Mouse (Mus musculus) E14TG2a.4 (cell line): ENCODE data around the gene P3h2.

Experiments
- H3K27me3 ChIP-seq: 2 replicates; pipeline ENCODE4 v1.6.1; 2014; ENCODE audit warnings: low read length, control low read depth; ENCODE audit not compliant: insufficient read depth
- H3K36me3 ChIP-seq: 2 replicates; pipeline ENCODE4 v1.6.1; 2014; ENCODE audit warnings: low read length, control low read depth; ENCODE audit not compliant: insufficient read depth
- H3K4me1 ChIP-seq: replicated peaks from 2 replicates; pipeline ENCODE4 v1.6.1; 2014; ENCODE audit warnings: low read depth, low read length, control low read depth
- H3K4me3 ChIP-seq: replicated peaks from 2 replicates; pipeline ENCODE4 v1.5.1; 2014; ENCODE audit warnings: mild to moderate bottlenecking, low read length
- H3K9me3 ChIP-seq: 2 replicates; pipeline ENCODE4 v1.6.1; 2014; ENCODE audit warnings: low read length, control low read depth
- CTCF ChIP-seq: conservative IDR thresholded peaks from 2 replicates; pipeline ENCODE4 v1.5.1; 2014; ENCODE audit warnings: low read length
- NANOG ChIP-seq: IDR thresholded peaks from 2 replicates; pipeline ENCODE4 v1.6.1; 2014; ENCODE audit warnings: borderline replicate concordance, low read length, mixed read lengths
- POU5F1 ChIP-seq: IDR thresholded peaks from 2 replicates; pipeline ENCODE4 v1.6.1; 2014; ENCODE audit warnings: low read length, borderline replicate concordance

P3h2 gene

DNA sequence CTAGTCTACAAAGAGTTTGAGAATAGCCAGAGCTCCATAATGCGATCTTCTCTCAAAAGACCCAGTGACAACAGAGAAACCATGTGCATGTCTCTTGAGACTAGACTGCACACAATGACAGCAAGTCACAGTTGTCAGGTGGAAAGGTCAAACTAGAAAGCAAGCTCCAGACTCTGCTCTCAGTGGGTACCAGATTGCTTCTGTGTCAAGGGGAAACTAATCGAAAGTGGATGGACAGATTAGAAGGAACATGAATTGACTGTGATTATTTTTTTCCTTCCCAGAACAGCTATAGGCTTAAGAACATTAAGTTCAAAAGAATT is 27.5 kb downstream of the P3h2 start:
- H3K4me3 ChIP-seq = no peak overlapping the region
- no peaks in the 10 kb centered on the region for H3K27me3 ChIP-seq
- H3K4me1 ChIP-seq = no peaks in the 10 kb centered on the region
- H3K9me3 ChIP-seq = no peaks in the 10 kb centered on the region
- no peaks in the 10 kb centered on the region for H3K36me3 ChIP-seq
- no peak for TF ChIP-seq NANOG
- TF ChIP-seq POU5F1 = no peak
- TF ChIP-seq CTCF = no peak

DNA sequence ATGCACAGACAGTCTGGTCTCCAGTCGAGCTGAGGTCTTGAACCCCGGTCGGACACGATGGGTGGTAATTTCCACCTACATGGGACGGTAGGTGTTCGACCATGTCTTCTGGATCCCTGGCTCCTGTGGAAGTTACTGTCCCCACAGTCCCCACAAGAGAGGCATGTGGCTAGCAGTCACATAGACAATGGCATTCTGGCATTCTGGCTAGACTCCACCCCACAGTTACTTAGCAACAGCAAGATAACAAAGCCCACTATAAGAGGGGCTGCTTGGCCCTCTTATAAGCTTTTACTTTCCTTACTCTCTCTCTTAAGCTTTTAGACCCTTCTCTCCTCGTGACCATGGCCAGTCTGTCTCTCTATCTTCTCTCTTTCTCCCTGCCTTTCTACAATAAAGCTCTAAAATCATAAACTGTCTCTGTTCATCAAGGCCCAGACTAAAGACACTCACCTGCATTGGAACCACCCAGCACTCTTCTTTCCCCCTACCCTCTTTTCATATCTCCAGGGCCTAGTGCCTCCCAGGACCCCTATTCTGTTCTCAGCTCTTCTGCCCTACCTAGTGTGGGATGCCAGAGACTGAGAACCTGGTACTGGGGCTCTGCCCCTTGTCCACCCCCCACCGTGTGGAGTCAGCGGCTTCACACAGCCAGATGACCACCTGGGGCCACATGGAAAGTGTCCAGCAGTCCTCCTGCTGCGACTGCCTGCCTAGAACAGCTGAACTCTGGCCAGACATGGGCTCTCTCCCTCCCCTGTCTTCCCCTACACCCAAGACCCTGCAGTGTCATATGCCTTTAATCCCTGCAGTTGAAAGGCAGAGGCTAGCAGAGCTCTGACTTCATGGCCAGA is 28.1 kb downstream of the P3h2 start:
- no peaks in the 10 kb centered on the region for H3K4me1 ChIP-seq
- H3K36me3 ChIP-seq = no peaks in the 10 kb centered on the region
- no peak overlapping the region for H3K4me3 ChIP-seq
- H3K9me3 ChIP-seq = no peaks in the 10 kb centered on the region
- TF ChIP-seq POU5F1 (no peak), NANOG (no peak), CTCF (no peak)
- H3K27me3 ChIP-seq = no peaks in the 10 kb centered on the region

DNA sequence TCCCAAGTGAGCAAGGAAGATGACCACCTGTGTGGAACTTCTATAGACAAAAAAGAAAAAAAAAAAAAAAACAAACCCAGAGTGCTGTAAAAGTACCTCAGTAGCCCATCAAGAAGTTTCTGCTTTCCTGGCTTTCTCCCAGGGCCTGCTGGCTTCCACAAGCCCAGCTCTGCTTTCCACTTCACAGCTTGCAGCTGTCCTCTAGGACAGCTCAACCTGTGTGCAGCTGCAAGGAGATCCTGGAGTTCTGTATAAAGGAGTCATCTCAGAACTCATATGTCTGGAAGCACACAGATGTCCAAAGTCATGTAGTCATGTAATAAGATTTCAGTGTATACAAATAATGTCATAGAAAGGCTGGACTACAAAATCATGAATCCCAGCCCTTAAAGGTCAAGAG is 30.5 kb downstream of the P3h2 start:
- TF ChIP-seq POU5F1 (no peak), CTCF (no peak), NANOG (no peak)

DNA sequence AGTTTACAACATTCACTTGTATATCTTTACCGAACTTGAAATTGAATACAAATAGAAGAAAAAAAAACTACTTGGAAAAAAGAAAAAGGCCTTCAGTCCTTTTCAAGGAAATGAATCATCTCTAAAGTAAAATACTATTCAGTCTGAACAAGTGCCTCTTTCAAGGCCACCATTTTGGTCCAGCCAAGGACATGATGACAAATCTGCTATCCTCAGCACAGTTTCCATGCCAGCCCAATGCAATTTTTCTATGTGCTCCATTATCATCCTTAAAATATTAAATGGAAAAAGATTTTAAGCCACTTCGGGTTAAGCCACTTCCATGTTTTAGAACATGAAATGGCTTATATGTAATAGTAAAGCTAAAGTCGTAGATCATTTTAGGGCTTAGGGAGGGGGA is 35.2 kb downstream of the P3h2 start:
- Histone ChIP-seq H3K9me3 (no peaks in the 10 kb centered on the region), H3K4me3 (no peak overlapping the region), H3K4me1 (no peaks in the 10 kb centered on the region), H3K27me3 (no peaks in the 10 kb centered on the region), H3K36me3 (no peaks in the 10 kb centered on the region)
- TF ChIP-seq CTCF = no peak
- TF ChIP-seq POU5F1 = no peak
- TF ChIP-seq NANOG = no peak

More for the DNA sequence above, 30.5 kb downstream of the P3h2 start:
- Histone ChIP-seq H3K9me3 (no peaks in the 10 kb centered on the region), H3K36me3 (no peaks in the 10 kb centered on the region), H3K4me3 (no peak overlapping the region), H3K4me1 (no peaks in the 10 kb centered on the region), H3K27me3 (no peaks in the 10 kb centered on the region)

DNA sequence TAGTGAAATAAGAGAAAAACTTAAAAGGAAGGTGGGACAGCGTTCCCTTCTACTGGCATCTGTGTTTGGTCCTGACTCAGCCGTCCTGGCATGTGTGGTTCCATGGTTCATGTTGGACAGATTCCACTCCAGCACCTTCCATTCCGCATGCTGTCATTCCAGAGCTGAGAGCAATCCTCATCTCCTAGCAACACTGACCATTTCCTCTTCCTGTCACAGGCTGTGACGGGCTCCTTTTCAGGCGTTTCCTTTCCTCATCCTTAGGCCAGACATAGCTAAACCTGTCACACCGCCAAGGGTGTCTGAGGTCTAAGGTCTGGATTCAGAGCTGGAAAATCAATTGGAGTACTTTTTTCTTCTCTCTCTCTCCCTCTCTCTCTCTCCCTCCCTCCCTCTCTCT is 40.5 kb downstream of the P3h2 start:
- Histone ChIP-seq H3K36me3 (no peaks in the 10 kb centered on the region), H3K4me3 (no peak overlapping the region), H3K27me3 (no peaks in the 10 kb centered on the region), H3K9me3 (no peaks in the 10 kb centered on the region), H3K4me1 (no peaks in the 10 kb centered on the region)
- TF ChIP-seq NANOG = no peak

DNA sequence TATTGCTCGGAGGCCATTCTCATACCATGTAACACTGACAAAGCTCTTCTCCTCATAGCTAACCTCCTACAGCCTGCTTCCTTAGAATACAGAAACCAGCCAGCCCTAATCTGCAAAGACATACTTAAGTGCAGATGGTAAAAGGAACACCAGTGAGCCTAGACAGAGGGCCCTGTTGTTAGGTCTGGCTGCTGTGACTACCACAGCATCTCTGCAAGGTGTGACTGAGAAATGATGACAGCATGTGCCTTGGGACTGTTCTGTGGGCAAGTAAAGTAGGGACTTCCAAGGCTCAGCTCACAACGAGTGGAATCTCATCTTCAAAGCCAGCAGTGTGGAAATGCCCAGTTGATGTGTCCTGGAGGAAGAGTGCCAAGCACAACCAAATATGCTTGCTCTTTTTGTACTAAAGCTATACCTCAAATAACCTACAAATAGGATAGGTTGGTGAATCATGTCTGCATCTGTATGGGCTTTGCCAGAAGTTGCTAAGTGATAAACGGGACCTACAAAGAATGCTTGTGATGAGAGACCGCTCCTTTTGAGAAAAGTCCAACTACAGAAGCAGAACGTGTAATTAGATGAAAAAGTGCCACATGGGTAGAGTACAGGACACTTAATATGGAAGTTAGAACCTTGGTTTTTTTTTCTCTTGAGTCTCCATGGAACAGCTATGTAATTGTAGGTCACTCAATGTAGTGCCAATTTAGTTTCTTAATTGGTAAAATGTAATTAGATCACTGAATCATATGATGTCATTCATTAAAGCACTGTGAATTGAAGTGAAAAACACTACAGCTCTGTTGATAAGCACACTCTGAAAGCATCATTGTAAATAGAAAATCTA is 45.1 kb downstream of the P3h2 start:
- TF ChIP-seq CTCF (no peak), POU5F1 (no peak)
- Histone ChIP-seq H3K4me3 (no peak overlapping the region), H3K36me3 (no peaks in the 10 kb centered on the region), H3K9me3 (no peaks in the 10 kb centered on the region), H3K4me1 (no peaks in the 10 kb centered on the region), H3K27me3 (no peaks in the 10 kb centered on the region)

DNA sequence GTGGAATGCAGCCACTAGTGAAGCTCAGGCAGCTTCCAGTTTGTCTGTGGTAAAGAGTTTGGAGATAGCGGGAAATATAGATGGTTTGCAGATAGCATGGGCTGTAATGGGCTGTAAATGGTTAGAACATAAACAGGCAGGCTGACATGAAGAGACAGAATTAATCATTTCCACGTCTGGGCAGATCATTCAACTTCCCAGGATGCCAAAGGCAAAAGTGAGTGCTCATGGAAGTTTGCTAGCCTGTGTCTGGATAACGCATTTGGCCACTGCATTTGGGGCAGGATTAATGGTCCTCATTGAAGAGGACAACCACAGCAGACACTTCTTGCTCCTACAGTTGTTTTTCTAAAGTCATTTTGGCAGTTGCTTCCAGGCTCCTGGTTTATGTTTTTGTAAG is 52.0 kb downstream of the P3h2 start:
- Histone ChIP-seq H3K36me3 (no peaks in the 10 kb centered on the region), H3K9me3 (no peaks in the 10 kb centered on the region), H3K4me3 (no peak overlapping the region), H3K27me3 (no peaks in the 10 kb centered on the region), H3K4me1 (no peaks in the 10 kb centered on the region)
- TF ChIP-seq POU5F1 (no peak), NANOG (no peak), CTCF (no peak)

DNA sequence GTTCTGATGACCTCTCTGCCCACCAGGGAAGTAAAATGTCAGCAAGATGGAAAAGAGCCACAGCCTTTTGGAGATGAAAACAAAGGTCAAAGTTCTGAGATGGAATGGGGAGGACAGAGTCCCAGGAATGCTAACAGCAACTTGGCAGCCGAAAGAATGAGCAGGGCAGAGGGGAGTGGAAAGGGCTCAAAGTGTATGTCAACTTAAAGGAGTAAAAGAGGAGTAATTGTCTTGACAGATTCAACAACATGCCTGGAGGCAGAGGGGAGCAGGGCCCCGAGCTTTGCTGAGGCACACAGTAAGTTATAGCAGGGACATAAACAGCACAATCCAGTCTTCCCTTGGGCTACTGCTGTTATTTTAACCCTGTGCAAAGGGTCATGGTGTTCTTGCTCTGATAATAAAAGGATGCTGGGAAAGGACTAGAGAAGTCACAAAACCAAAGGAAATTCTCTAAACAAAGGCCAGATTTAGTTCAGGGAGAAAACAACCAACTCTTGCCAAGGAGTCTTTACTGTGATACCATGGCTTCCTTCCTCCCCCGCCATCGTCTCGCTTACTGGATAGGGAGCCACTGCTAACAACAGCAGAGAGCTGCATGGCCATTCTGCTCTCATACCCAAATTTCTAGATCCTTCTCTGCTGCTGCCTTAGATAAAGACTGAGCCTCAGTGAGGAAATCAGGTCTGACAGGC is 56.0 kb downstream of the P3h2 start:
- Histone ChIP-seq H3K4me3 (no peak overlapping the region), H3K36me3 (no peaks in the 10 kb centered on the region), H3K4me1 (no peaks in the 10 kb centered on the region), H3K27me3 (no peaks in the 10 kb centered on the region), H3K9me3 (no peaks in the 10 kb centered on the region)
- no peak for TF ChIP-seq CTCF
- TF ChIP-seq NANOG = no peak
- TF ChIP-seq POU5F1 = no peak
